Mouse (Mus musculus): ENCODE measurements around the gene Myl6.

DNA sequence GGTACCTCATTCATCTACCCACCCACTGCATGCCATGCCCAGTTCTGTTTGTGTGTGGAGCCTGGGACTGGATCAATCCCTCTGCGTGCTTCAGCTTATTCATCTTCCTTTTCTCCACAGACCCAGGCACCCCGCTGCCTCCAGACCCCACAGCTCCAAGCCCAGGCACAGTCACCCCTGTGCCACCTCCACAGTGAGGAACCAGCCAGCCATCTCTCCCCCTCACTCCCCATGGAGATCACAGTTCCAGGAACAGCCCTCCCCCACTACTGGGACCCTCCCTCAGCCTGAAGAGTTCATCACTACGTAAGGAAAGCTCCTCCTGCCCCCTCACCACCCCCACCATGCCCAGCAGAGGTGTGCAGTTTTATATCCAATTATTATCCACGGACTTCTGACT, 5.2 kb downstream of the Myl6 start:
- TF ChIP-seq CTCF (IDR thresholded peaks at IDR 0.05; ENCODE audit: low read depth) (no peak), EP300 (optimal IDR thresholded peaks at IDR 0.05) (no peak)
